Mouse (Mus musculus) thymus, adult 18-20 months (tissue): ENCODE results near the gene Med15.

Source experiments
- DNase-seq, 2 experiments: peaks; one replicate each; pipeline ENCODE4 v3.0.0; 2022; ENCODE audit warnings: mixed read lengths in 2 of 2

The Med15 gene

GRCm38 (mm10) chr16:17732021-17732420 lies 670 bp downstream of the Med15 start:
- DNase-seq: no peak

DNA sequence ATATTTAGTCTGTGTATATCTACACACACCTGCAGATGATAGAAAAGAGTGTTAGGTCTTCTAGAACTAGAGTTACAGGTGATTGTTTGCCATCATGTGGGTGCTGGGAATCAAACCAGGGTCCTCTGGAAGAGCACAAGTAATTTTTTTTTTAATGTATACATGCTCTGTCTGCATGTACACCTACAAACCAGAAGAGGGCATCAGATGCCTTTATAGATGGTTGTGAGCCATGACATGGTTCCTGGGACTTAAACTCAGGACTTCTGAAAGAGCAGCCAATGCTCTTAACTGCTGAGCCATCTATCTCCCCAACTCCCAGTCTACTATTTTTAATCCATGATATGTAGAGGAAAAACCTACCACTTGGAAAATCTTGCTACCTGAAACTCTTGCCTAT lies 2.7 kb downstream of the Med15 start:
- no peak for DNase-seq

GRCm38 (mm10) chr16:17727179-17727861 lies 5.4 kb downstream of the Med15 start:
- DNase-seq: peak; percentile 18 to 47

DNA sequence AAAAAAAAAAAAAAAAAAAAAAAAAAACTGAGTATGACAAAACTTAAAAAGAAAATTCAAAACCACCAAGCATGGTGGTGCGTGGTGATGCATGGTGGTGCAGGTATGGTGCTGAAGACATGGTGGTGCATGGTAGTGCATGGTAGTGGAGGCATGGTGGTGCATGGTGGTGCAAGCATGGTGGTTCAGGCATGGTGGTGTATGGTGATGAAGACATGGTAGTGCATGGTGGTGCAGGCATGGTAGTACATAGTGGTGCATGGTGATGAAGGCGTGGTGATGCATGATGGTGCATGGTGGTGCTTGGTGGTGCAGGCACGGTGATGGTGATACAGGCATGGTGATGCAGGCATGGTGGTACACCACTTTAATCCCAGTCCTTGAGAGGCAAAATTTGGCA lies 8.2 kb downstream of the Med15 start:
- no peak for DNase-seq

DNA sequence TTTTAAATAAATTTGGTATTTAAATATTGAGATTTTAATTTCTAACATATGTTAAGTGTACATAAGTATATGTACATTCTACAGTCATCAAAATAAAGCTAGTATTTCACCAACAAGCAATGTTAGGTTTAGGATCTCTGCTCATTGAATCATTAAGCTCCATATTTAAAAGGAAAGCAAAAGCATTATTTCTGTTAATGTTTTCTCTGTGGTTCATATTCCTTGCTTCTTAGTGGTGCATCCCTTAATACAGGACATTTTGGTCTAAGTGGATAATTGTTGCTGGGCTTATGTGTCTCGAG lies 9.4 kb downstream of the Med15 start:
- no peak for DNase-seq

GRCm38 (mm10) chr16:17722461-17723324 lies 10.0 kb downstream of the Med15 start:
- peak; percentile 84 to 91 for DNase-seq

- no peak for DNase-seq
Measured at GRCm38 (mm10) chr16:17721822-17722460, 10.8 kb downstream of the Med15 start.

DNA sequence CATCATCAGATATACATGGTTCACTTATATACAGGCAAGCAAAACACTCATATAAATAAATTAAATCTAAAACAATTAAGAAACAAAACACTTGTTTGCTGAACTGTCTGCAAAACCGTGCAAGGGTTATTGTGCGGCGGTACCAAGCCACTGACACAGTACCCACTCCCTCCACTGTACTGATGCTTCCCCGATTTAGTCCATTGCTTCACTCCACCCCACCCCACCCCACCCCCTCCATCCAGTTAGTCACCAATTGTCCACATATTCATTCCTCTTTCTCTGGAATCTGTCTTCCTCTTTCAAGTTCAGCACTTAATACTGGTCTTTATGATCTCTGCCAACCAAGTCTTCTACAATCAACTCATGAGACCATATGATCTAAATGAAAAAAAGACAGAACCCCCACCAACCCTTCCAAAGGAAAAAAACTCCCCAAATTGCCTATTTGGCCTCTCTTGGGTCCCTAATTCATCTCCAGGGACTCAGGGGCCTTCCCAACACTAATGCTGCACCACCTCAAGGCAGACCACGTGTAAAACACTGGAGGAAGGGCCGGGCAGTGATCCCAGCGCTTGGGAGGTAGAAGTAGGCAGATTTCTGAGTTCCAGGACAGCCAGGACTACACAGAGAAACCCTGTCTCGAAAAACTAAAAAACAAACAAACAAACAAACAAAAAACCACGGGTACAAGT lies 11.4 kb downstream of the Med15 start:
- DNase-seq: no peak

GRCm38 (mm10) chr16:17717791-17718190 lies 14.9 kb downstream of the Med15 start:
- no peak for DNase-seq

DNA sequence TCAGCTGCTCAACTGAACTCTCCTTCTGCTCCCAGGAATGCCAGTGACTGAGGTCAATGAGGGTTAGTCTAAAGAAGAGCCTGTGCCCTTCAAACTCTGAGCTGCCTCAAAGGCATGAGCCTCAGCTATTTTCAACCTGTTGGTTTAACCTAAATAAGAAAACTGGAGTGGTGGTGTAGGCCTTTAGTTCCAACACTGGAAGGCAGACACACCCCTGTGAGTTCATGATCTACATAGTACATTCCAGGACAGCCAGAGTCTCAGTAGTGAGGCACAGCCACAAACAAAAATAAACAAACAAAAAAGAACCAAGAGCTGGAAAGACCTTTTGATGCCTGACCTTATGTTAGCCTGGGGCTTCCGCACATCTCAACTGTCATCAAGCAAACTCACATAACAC lies 25.1 kb downstream of the Med15 start:
- DNase-seq: no peak

GRCm38 (mm10) chr16:17701043-17701405 lies 31.7 kb downstream of the Med15 start:
- DNase-seq: no peak

DNA sequence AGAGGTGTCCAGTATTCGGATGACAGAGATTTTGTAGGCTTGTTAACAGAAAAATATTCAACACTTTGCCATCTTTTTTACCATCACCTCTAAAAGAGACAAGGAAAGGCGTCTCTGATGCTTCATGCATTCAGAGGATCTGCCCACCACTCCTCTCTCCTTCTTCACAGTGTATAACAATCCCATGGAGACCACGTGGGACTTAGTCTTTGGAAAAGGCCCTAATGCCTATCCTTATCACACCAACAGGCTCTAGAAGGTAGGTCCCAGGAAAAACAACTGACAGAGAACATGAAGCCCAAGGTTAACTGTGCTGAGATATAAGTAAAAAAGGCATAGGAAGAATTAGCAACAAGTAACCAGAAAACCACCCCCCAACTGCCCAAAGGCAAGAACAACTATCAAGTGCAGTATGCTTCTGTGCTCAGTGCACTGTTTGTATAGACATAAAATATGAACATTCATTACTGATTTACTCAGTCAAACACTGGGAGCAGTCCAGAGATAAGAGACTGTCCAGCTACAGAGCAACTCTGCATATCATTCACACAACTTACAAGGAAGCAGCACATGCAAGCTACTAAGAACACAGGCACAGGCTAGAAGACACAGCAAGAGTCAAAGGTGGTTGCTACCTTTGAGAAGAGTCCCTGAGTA lies 32.2 kb downstream of the Med15 start:
- no peak for DNase-seq

- no peak for DNase-seq
Measured at GRCm38 (mm10) chr16:17694860-17695259, 37.8 kb downstream of the Med15 start.

GRCm38 (mm10) chr16:17669886-17670285 lies 62.8 kb downstream of the Med15 start:
- DNase-seq: no peak

- DNase-seq: no peak
Measured at GRCm38 (mm10) chr16:17665568-17665967, 67.1 kb downstream of the Med15 start.

GRCm38 (mm10) chr16:17656212-17656871 lies 76.3 kb downstream of the Med15 start:
- no peak for DNase-seq

DNA sequence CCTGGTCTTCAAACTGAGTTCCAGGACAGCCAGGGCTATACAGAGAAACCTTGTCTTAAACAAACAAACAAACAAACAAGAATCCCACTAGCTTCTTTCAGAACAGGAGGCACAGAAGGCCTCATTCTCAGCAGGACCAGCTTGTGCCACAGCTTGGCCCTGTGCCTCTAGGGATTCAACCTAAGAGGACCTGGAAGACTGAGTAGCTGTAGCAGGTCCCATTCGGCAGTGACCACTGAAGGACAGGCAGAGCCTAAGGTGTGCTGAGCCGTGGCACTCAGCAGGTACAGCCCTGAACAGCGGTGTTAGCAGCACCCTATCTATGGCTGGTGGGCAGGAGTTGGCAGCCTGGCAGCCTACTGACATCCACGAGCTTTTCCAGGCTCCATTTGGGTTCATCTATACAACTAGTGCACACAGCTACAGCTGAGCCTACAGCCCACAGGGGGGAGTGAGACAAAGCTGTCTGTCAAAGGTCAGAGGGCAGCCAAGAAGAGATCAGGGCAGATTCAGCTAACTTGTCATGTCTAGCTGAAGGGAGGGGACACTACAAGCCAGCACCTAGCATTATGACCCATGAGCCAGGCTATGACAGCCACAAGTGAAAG lies 78.4 kb downstream of the Med15 start:
- no peak for DNase-seq

DNA sequence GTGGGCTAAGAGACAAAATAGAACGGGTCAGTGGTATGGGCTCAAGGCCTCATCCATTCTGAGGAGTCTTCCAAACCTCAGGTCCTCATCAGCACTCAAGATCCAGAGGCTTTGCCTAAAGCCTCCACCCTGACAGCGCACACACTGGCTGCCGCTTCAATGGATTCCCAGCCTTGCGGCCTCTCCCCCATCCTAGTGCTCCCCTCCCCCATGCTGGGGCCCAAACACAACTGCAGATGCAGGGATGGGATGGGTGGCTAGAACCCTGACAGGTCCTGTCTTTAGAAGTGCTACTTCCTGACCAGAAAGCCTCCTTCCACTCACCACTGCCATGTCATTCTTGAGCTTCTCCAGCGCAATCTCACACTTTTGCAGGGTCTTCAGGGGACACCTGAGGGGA lies 79.1 kb downstream of the Med15 start:
- DNase-seq: no peak

DNA sequence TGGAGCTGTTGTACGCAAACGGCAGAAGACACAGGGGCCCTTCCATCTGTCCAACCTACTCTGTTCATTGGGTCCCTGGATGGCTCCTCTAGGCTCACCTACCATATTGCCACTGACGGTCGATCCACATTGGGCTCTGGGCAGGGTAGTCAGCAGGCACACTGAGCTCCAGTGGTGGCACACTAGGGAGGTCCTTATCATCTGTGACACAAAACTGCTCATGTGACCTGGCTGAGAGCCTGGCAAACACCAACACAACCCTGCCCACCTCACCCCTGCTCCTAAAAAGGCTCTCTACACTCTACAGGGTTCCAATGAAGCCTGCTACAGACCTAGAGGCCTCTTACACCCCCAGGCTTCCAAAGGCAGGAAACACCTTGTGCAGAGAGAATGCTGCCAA lies 80.1 kb downstream of the Med15 start:
- DNase-seq: no peak

DNA sequence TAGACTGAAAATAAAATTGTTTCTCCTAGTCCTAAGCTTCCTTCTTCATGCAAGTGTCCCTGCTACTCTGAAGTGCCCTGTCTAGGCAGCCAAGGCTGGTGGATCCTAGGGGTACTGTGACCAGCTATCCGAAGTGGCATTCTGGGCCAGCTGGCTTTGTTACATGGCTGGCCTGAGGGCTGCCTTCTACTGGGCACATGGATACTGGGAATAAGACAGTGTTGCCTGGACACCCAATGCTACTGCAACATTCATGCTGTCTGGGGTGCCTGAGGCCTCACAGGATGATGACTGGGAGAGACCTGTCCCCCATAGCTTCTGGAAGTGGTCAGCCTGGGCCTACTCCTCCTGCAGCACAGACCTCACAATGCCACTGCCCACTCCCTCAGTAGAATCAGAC lies 82.0 kb downstream of the Med15 start:
- no peak for DNase-seq

GRCm38 (mm10) chr16:17649925-17650605 lies 82.6 kb downstream of the Med15 start:
- no peak for DNase-seq
